Mouse (Mus musculus) small intestine, adult 2 months (tissue): ENCODE data around the gene Lst1. TPM values are rescaled to one million over a fixed set of nuclear protein-coding genes. Genes with fewer than 3 reads are reported as not detected.

ENCODE experiments used
- H3K27ac ChIP-seq: fragments of 200-500 bp; 2 replicates; pipeline ENCODE4 v1.5.1; 2012; ENCODE audit warnings: low read depth, low read length, control low read depth, inconsistent platforms; ENCODE audit not compliant: insufficient read depth
- H3K27me3 ChIP-seq: fragments of 200-500 bp; 2 replicates; pipeline ENCODE4 v1.6.1; 2012; ENCODE audit warnings: mild to moderate bottlenecking, moderate library complexity, low read length, inconsistent platforms; ENCODE audit not compliant: control insufficient read depth, insufficient read depth
- H3K36me3 ChIP-seq: fragments of 200-500 bp; 2 replicates; pipeline ENCODE4 v1.6.1; 2012; ENCODE audit warnings: mild to moderate bottlenecking, low read length, control low read depth, inconsistent platforms; ENCODE audit not compliant: control insufficient read depth, insufficient read depth
- H3K4me1 ChIP-seq: fragments of 200-500 bp; 2 replicates; pipeline ENCODE4 v1.6.1; 2012; ENCODE audit warnings: low read length, inconsistent platforms, mixed read lengths; ENCODE audit not compliant: control insufficient read depth, insufficient read depth, insufficient read length
- H3K4me3 ChIP-seq: fragments of 200-500 bp; 2 replicates; pipeline ENCODE4 v1.5.1; 2012; ENCODE audit warnings: low read depth, mild to moderate bottlenecking, control low read depth, inconsistent platforms, low read length, moderate library complexity
- CTCF ChIP-seq: fragments of 200-500 bp; IDR thresholded peaks from 2 replicates; pipeline ENCODE4 v1.5.1; 2012; ENCODE audit warnings: low read depth, mild to moderate bottlenecking, control low read depth, inconsistent platforms, low read length, moderate library complexity, mixed read lengths; ENCODE audit not compliant: insufficient replicate concordance, insufficient read length; ENCODE audit errors: extremely low read depth
- POLR2A ChIP-seq: fragments of 200-500 bp; IDR thresholded peaks from 2 replicates; pipeline ENCODE4 v1.6.1; 2012; ENCODE audit warnings: low read depth, mild to moderate bottlenecking, control low read depth, inconsistent platforms, low read length, moderate library complexity
- WGBS: fragments of 180-500 bp; shearing (Covaris S2); methylation state at CpG from one replicate; pipeline ENCODE4 v1.1.7; 2018; 5-methylcytosine and 5-hydroxymethylcytosine counted together
- polyA plus RNA-seq: library from polyadenylated mRNA; depleted of rRNA; stranded (reverse); fragments of >200 nt; gene quantifications from 2 replicates; pipeline ENCODE4 v1.2.3, GENCODE M21; 2012

Gene Lst1
- polyA plus RNA-seq, 1 experiment = 18.8 TPM

- WGBS = 64% methylated on average over 6 of the region's 6 CpGs
- Histone ChIP-seq H3K4me3 (no peak overlapping the region), H3K27ac (peak overlapping the region; percentile 7; the same call in 1 of the 2 replicates), H3K36me3 (peaks cover 17% of the 10 kb centered on the region), H3K27me3 (no peaks in the 10 kb centered on the region), H3K4me1 (peaks cover 18% of the 10 kb centered on the region)
- no peak for TF ChIP-seq POLR2A
- TF ChIP-seq CTCF = no peak
Observed at GRCm38 (mm10) chr17:35222299-35222698, 34.1 kb upstream of the Lst1 start.

- H3K4me1 ChIP-seq = peaks cover 18% of the 10 kb centered on the region
- H3K4me3 ChIP-seq = no peak within 1 kb of the TSS
- 70% methylated on average over 28 of the region's 28 CpGs for WGBS
- TF ChIP-seq CTCF (no peak), POLR2A (no peak)
- H3K27me3 ChIP-seq = no peaks in the 10 kb centered on the region
- H3K36me3 ChIP-seq = peaks cover 15% of the 10 kb centered on the region
- H3K27ac ChIP-seq = no peak within 1 kb of the TSS
Observed at GRCm38 (mm10) chr17:35220156-35220952, 32.1 kb upstream of the Lst1 start, which contains the start of gene Gm16181. Gene Gm16181 (plus strand): TSS chr17:35220834.

GRCm38 (mm10) chr17:35219601-35220041 is 31.4 kb upstream of the Lst1 start:
- no peaks in the 10 kb centered on the region for H3K27me3 ChIP-seq
- H3K36me3 ChIP-seq = peaks cover 12% of the 10 kb centered on the region
- H3K27ac ChIP-seq = 0 out of 2 replicates have a peak overlapping the region, but pooled peaks have one; percentile 6
- no peak overlapping the region for H3K4me3 ChIP-seq
- 60% methylated on average over 6 of the region's 6 CpGs for WGBS
- H3K4me1 ChIP-seq = peaks cover 18% of the 10 kb centered on the region
- TF ChIP-seq CTCF = no peak
- no peak for TF ChIP-seq POLR2A

- Histone ChIP-seq H3K4me1 (peaks cover 18% of the 10 kb centered on the region), H3K4me3 (no peak overlapping the region), H3K36me3 (peaks cover 12% of the 10 kb centered on the region), H3K27me3 (no peaks in the 10 kb centered on the region), H3K27ac (no peak overlapping the region)
- WGBS = 80% methylated on average over 18 of the region's 18 CpGs
- TF ChIP-seq POLR2A (no peak), CTCF (no peak)
Observed at GRCm38 (mm10) chr17:35218516-35219193, 30.4 kb upstream of the Lst1 start.

GRCm38 (mm10) chr17:35213071-35213470 is 24.8 kb upstream of the Lst1 start:
- WGBS = 39% methylated on average over 5 of the region's 5 CpGs
- Histone ChIP-seq H3K27me3 (no peaks in the 10 kb centered on the region), H3K27ac (no peak overlapping the region), H3K36me3 (no peaks in the 10 kb centered on the region), H3K4me3 (no peak overlapping the region), H3K4me1 (peaks cover 24% of the 10 kb centered on the region; the same call in 1 of the 2 replicates)
- TF ChIP-seq CTCF (no peak), POLR2A (no peak)

- no peak overlapping the region for H3K4me3 ChIP-seq
- no peak for TF ChIP-seq CTCF
- H3K27me3 ChIP-seq = no peaks in the 10 kb centered on the region
- WGBS = 23% methylated on average over 3 of the region's 3 CpGs
- no peaks in the 10 kb centered on the region for H3K36me3 ChIP-seq
- peaks cover 24% of the 10 kb centered on the region for H3K4me1 ChIP-seq
- H3K27ac ChIP-seq = peak overlapping the region; percentile 70
Observed at GRCm38 (mm10) chr17:35210593-35210992, 22.4 kb upstream of the Lst1 start.

- no peaks in the 10 kb centered on the region for H3K36me3 ChIP-seq
- no peak for TF ChIP-seq CTCF
- no peak for TF ChIP-seq POLR2A
- H3K27me3 ChIP-seq = no peaks in the 10 kb centered on the region
- H3K4me1 ChIP-seq = peaks cover 28% of the 10 kb centered on the region
- peak overlapping the region; percentile 70 for H3K27ac ChIP-seq
- H3K4me3 ChIP-seq = no peak overlapping the region
- 48% methylated on average over 12 of the region's 12 CpGs for WGBS
Observed at GRCm38 (mm10) chr17:35209785-35210535, 21.7 kb upstream of the Lst1 start.
